Mouse (Mus musculus) adrenal gland, postnatal 4 days (tissue): ENCODE results near the gene Zc3h8. TPM values are rescaled to one million over a fixed set of nuclear protein-coding genes. Genes with fewer than 3 reads are reported as not detected.
A peak's percentile ranks its signal among the peaks of the same experiment; 100 is the strongest.

Source experiments
- DNase-seq, 2 experiments: peaks; one replicate each; pipeline ENCODE4 v3.0.0; 2021 to 2022; ENCODE audit warnings: low spot score in 2 of 2, mixed read lengths in 2 of 2
- long read RNA-seq, 2 experiments: library from polyadenylated mRNA; stranded (forward); transcript quantifications; one replicate each; pipeline ENCODE4 v2.0.0; 2021
- total RNA-seq, 2 experiments: library from RNA; stranded (reverse); gene quantifications; 2 replicates each; pipeline ENCODE4 v1.2.3; 2021

Gene Zc3h8
- total RNA-seq: 1 to 10 TPM; 3.7 to 4.1 TPM
- long read RNA-seq, experiment 1, partial matches to known transcripts: 0 of 6 reads
- long read RNA-seq, experiment 1, other reads (novel, unspliced or antisense): 3 of 6 reads
- long read RNA-seq, experiment 2, partial matches to known transcripts: 0 of 2 reads
- long read RNA-seq, experiment 2, other reads (novel, unspliced or antisense): 0 of 2 reads

- DNase-seq: peak; percentile 93 to 96
Observed at GRCm38 (mm10) chr2:128943538-128944528, at the start of gene Zc3h8. Gene Zc3h8, minus strand, starts transcription at chr2:128944077.

GRCm38 (mm10) chr2:128984746-128985145, 40.9 kb upstream of the Zc3h8 start:
- no peak for DNase-seq

GRCm38 (mm10) chr2:128975572-128975971, 31.7 kb upstream of the Zc3h8 start:
- DNase-seq: no peak

GRCm38 (mm10) chr2:128972301-128972700, 28.4 kb upstream of the Zc3h8 start:
- no peak for DNase-seq

- no peak for DNase-seq
Observed at GRCm38 (mm10) chr2:128968475-128969083, 24.7 kb upstream of the Zc3h8 start.

GRCm38 (mm10) chr2:128967661-128968441, 24.0 kb upstream of the Zc3h8 start, which contains the start of gene Gm10762:
Gene Gm10762, minus strand, starts transcription at chr2:128967725.
- peak; percentile 49 to 69 for DNase-seq

- peak; percentile 97 to 98 for DNase-seq
Observed at GRCm38 (mm10) chr2:128966641-128967580, 23.0 kb upstream of the Zc3h8 start, which contains the start of gene Zc3h6. Gene Zc3h6, plus strand, starts transcription at chr2:128967402.

- DNase-seq: no peak
Observed at GRCm38 (mm10) chr2:128966236-128966635, 22.4 kb upstream of the Zc3h8 start.

GRCm38 (mm10) chr2:128965505-128966105, 21.7 kb upstream of the Zc3h8 start:
- no peak for DNase-seq

GRCm38 (mm10) chr2:128954186-128954585, 10.3 kb upstream of the Zc3h8 start:
- DNase-seq: no peak

GRCm38 (mm10) chr2:128947962-128948588, 4.2 kb upstream of the Zc3h8 start:
- no peak for DNase-seq

GRCm38 (mm10) chr2:128936256-128936655, 7.6 kb downstream of the Zc3h8 start:
- no peak for DNase-seq

GRCm38 (mm10) chr2:128930704-128931103, 13.2 kb downstream of the Zc3h8 start:
- no peak for DNase-seq

GRCm38 (mm10) chr2:128928446-128928845, 15.4 kb downstream of the Zc3h8 start:
- no peak for DNase-seq

GRCm38 (mm10) chr2:128924799-128925198, 19.1 kb downstream of the Zc3h8 start:
- DNase-seq: no peak

GRCm38 (mm10) chr2:128916528-128916927, 27.3 kb downstream of the Zc3h8 start:
- no peak for DNase-seq

GRCm38 (mm10) chr2:128914978-128915377, 28.9 kb downstream of the Zc3h8 start:
- no peak for DNase-seq

- no peak for DNase-seq
Observed at GRCm38 (mm10) chr2:128903661-128904060, 40.2 kb downstream of the Zc3h8 start.

- no peak for DNase-seq
Observed at GRCm38 (mm10) chr2:128902843-128903242, 41.0 kb downstream of the Zc3h8 start.
